Mouse (Mus musculus) liver, embryonic 14.5 days (tissue): ENCODE results near the gene Cox6a2. TPM values are rescaled to one million over a fixed set of nuclear protein-coding genes. Genes with fewer than 3 reads are reported as not detected.

Source experiments
- ATAC-seq: fragments of 200-750 bp; cut with Nextera tagmentation; 2 replicates; pipeline ENCODE4 v1.8.0; 2017; ENCODE audit warnings: moderate number of reproducible peaks, mild to moderate bottlenecking, moderate library complexity; ENCODE audit not compliant: insufficient read depth
- DNase-seq, 3 experiments: peaks; one replicate each; pipeline ENCODE4 v3.0.0-alpha.2; 2012 to 2013; ENCODE audit warnings: low read depth in 3 of 3, low spot score in 3 of 3
- H3K27ac ChIP-seq: fragments of 300-500 bp; sonication (generic); 2 replicates; pipeline ENCODE4 v1.5.1; 2014; ENCODE audit warnings: moderate library complexity, mild to moderate bottlenecking, control low read depth, inconsistent platforms
- H3K27me3 ChIP-seq: fragments of 300-500 bp; sonication (generic); 2 replicates; pipeline ENCODE4 v1.6.1; 2014; ENCODE audit warnings: mild to moderate bottlenecking, low read length, moderate library complexity; ENCODE audit not compliant: control insufficient read depth, insufficient read depth
- H3K36me3 ChIP-seq: fragments of 300-500 bp; sonication (generic); replicated peaks from 2 replicates; pipeline ENCODE4 v1.6.1; 2014; ENCODE audit warnings: low read depth; ENCODE audit not compliant: control insufficient read depth, insufficient read depth
- H3K4me1 ChIP-seq, 2 experiments: fragments of 200-500 bp in 1 of 2; fragments of 300-500 bp in 1 of 2; sonication (generic) in 1 of 2; replicated peaks; 2 replicates each; pipeline ENCODE4 v1.6.1; 2012 to 2014; ENCODE audit warnings: antibody characterized with exemption in 1 of 2, inconsistent platforms in 1 of 2, low read length in 1 of 2; ENCODE audit not compliant: control insufficient read depth in 2 of 2, insufficient read depth in 2 of 2
- H3K4me2 ChIP-seq: fragments of 300-500 bp; sonication (generic); 2 replicates; pipeline ENCODE4 v1.6.1; 2014; ENCODE audit warnings: low read depth, mild to moderate bottlenecking, control low read depth, moderate library complexity
- H3K4me3 ChIP-seq, 2 experiments: fragments of 200-500 bp in 1 of 2; fragments of 300-500 bp in 1 of 2; sonication (generic) in 1 of 2; 2 replicates each; pipeline ENCODE4 v1.5.1; 2012 to 2014; ENCODE audit warnings: low read depth in 2 of 2, low read length in 2 of 2, mild to moderate bottlenecking in 2 of 2, control low read depth in 1 of 2, inconsistent platforms in 1 of 2, moderate library complexity in 1 of 2; ENCODE audit not compliant: insufficient read depth in 1 of 2
- H3K9ac ChIP-seq: fragments of 300-500 bp; sonication (generic); replicated peaks from 2 replicates; pipeline ENCODE4 v1.6.1; 2014; ENCODE audit warnings: mild to moderate bottlenecking, control low read depth, moderate library complexity
- H3K9me3 ChIP-seq: fragments of 300-500 bp; sonication (generic); 2 replicates; pipeline ENCODE4 v1.6.1; 2016; ENCODE audit warnings: low read length, mixed read lengths; ENCODE audit not compliant: control insufficient read depth
- CTCF ChIP-seq: IDR thresholded peaks from 2 replicates; pipeline ENCODE4 v1.5.1; 2016; ENCODE audit warnings: antibody characterized with exemption, low read depth, control low read depth
- EP300 ChIP-seq: IDR thresholded peaks from 2 replicates; pipeline ENCODE4 v1.6.1; 2016; ENCODE audit warnings: antibody characterized with exemption, low read depth
- WGBS: fragments of 180-500 bp; shearing (Covaris S2); extraction: QIAGEN DNeasy Blood & Tissue Kit; methylation state at CpG from one replicate; pipeline ENCODE4 v1.1.7; 2014; ENCODE audit not compliant: insufficient replicate concordance; 5-methylcytosine and 5-hydroxymethylcytosine counted together
- polyA plus RNA-seq, 2 experiments: library from polyadenylated mRNA; depleted of rRNA in 1 of 2; stranded (reverse) in 1 of 2; unstranded in 1 of 2; fragments of >200 nt; fragmentation: Nextera tagmentation in 1 of 2; extraction: Ambion mirVana in 1 of 2; gene quantifications; 2 replicates each; pipeline versions ENCODE4 v1.2.1 to v1.2.3; 2012 to 2014

Cox6a2 gene
- polyA plus RNA-seq, 2 experiments = 0.37 to 0.76 TPM

DNA sequence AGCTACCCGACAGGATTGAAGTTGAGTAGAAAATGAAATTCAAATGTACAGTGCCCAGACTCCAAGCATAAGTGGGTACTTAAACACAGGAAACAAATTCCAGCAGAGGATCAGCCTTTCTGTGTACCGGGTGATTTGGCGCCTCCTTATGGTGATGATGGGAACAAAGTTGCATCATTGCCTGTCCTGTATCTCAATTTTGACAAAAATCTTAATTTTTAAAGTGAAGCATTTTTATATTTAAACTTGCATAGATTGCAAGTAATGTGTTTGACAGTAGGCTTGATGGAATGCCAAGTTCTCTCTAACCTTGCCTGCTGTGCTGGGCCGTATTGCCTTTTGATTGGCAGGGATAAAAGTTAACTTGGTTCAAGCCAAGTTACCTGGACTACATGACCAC, 32.8 kb upstream of the Cox6a2 start:
- 26% methylated on average over 4 of the region's 4 CpGs for WGBS
- peaks cover 5% of the 10 kb centered on the region for H3K36me3 ChIP-seq
- H3K4me1 ChIP-seq = peaks cover 9 to 10% of the 10 kb centered on the region in 2 experiments
- DNase-seq (peak; percentile 52 to 63 (median 57)), ATAC-seq (no peak)
- H3K27ac ChIP-seq = peak overlapping the region; percentile 76
- TF ChIP-seq CTCF = peak; percentile 63; the same call in 1 of the 2 replicates
- peak; percentile 8; the same call in 1 of the 2 replicates for TF ChIP-seq EP300
- H3K27me3 ChIP-seq = no peaks in the 10 kb centered on the region
- H3K4me3 ChIP-seq = peak overlapping the region; percentile 63 to 71; a peak in 3 of 4 replicates
- H3K9me3 ChIP-seq = no peaks in the 10 kb centered on the region
- peak overlapping the region; percentile 52 for H3K9ac ChIP-seq
- peak overlapping the region; percentile 67 for H3K4me2 ChIP-seq

- TF ChIP-seq CTCF (peak; percentile 47; the same call in 1 of the 2 replicates), EP300 (no peak; the same call in 1 of the 2 replicates)
These were observed 32.0 kb upstream of the Cox6a2 start, which contains the start of gene 9130023H24Rik for GRCm38 (mm10) chr7:128237927-128238778. 9130023H24Rik (minus strand) TSS chr7:128238031.

GRCm38 (mm10) chr7:128237593-128237926, 31.4 kb upstream of the Cox6a2 start:
- WGBS = under 1% methylated on average over 25 of the region's 25 CpGs
- Histone ChIP-seq H3K4me2 (peak overlapping the region; percentile 74), H3K4me3 (peak overlapping the region; percentile 71 to 97), H3K27ac (peak overlapping the region; percentile 95), H3K27me3 (no peaks in the 10 kb centered on the region), H3K9ac (peak overlapping the region; percentile 88), H3K36me3 (peaks cover 5% of the 10 kb centered on the region), H3K4me1 (peaks cover 9 to 10% of the 10 kb centered on the region in 2 experiments), H3K9me3 (no peaks in the 10 kb centered on the region)
- no peak for DNase-seq
- no peak for TF ChIP-seq CTCF
- TF ChIP-seq EP300 = no peak
- no peak for ATAC-seq

More at GRCm38 (mm10) chr7:128237927-128238778, 32.0 kb upstream of the Cox6a2 start, which contains the start of gene 9130023H24Rik:
- WGBS = under 1% methylated on average over 72 of the region's 72 CpGs
- no peaks in the 10 kb centered on the region for H3K27me3 ChIP-seq
- DNase-seq (peak; percentile 99 to 100 (median 99)), ATAC-seq (peak; percentile 87)
- H3K36me3 ChIP-seq = peaks cover 5% of the 10 kb centered on the region
- peak within 1 kb of the TSS; percentile 71 to 97 for H3K4me3 ChIP-seq
- H3K9me3 ChIP-seq = no peaks in the 10 kb centered on the region
- peak within 1 kb of the TSS; percentile 95 for H3K27ac ChIP-seq
- H3K9ac ChIP-seq = peak within 1 kb of the TSS; percentile 88
- H3K4me1 ChIP-seq = peaks cover 9 to 10% of the 10 kb centered on the region in 2 experiments
- peak within 1 kb of the TSS; percentile 74 for H3K4me2 ChIP-seq

- H3K9me3 ChIP-seq = no peaks in the 10 kb centered on the region
- H3K36me3 ChIP-seq = peaks cover 5% of the 10 kb centered on the region
- DNase-seq (peak; percentile 47 to 64 (median 54)), ATAC-seq (peak; percentile 22; the same call in 1 of the 2 replicates)
- 23% methylated on average over 37 of the region's 37 CpGs for WGBS
- TF ChIP-seq EP300 (no peak), CTCF (peak; percentile 94)
- H3K27me3 ChIP-seq = no peaks in the 10 kb centered on the region
- H3K9ac ChIP-seq = peak within 1 kb of the TSS; percentile 88
- peak within 1 kb of the TSS; percentile 71 to 97 for H3K4me3 ChIP-seq
- peak within 1 kb of the TSS; percentile 95 for H3K27ac ChIP-seq
- peak within 1 kb of the TSS; percentile 74 for H3K4me2 ChIP-seq
- peaks cover 9 to 10% of the 10 kb centered on the region in 2 experiments for H3K4me1 ChIP-seq
These were observed 30.8 kb upstream of the Cox6a2 start, which contains the start of gene Armc5 for GRCm38 (mm10) chr7:128236856-128237592. Armc5 (plus strand) TSS chr7:128237342.
